In genomic region chr5:31698931-31699330, GRCm38 (mm10) we compare ENCODE assay signal across 8 mouse cellular contexts. TPM values are rescaled to one million over a fixed set of nuclear protein-coding genes. Genes with fewer than 3 reads are reported as not detected.
DNase-seq lines count a peak whose midpoint lies in the region; ATAC-seq lines count a peak whose summit lies in the region.

No protein-coding gene starts in this region.

- no peaks in the 10 kb centered on the region for H3K27me3 ChIP-seq in liver, embryonic 11.5 days (replicated peaks; ENCODE audit: control insufficient read depth, insufficient read depth, low read length)
- H3K27me3 ChIP-seq in neural tube, embryonic 13.5 days: no peaks in the 10 kb centered on the region

- peak overlapping the region; percentile 69; the same call in 1 of the 2 replicates for H3K4me2 ChIP-seq in liver, embryonic 11.5 days
- peak overlapping the region; percentile 83 for H3K4me2 ChIP-seq in neural tube, embryonic 13.5 days

- H3K36me3 ChIP-seq in liver, embryonic 11.5 days (ENCODE audit: control insufficient read depth, insufficient read depth, low read length): no peaks in the 10 kb centered on the region
- peaks cover 4% of the 10 kb centered on the region; the same call in 1 of the 2 replicates for H3K36me3 ChIP-seq in neural tube, embryonic 13.5 days

- H3K4me1 ChIP-seq in liver, embryonic 11.5 days (replicated peaks; ENCODE audit: control insufficient read depth, insufficient read depth, low read length): peaks cover 2% of the 10 kb centered on the region; the same call in 1 of the 2 replicates
- H3K4me1 ChIP-seq in neural tube, embryonic 13.5 days (replicated peaks): peaks cover 15% of the 10 kb centered on the region

- no peaks in the 10 kb centered on the region for H3K9me3 ChIP-seq in liver, embryonic 11.5 days (ENCODE audit: control insufficient read depth, low read length)
- H3K9me3 ChIP-seq in neural tube, embryonic 13.5 days: no peaks in the 10 kb centered on the region

- H3K4me3 ChIP-seq in liver, embryonic 11.5 days (ENCODE audit: low read depth, low read length): no peak overlapping the region
- H3K4me3 ChIP-seq in neural tube, embryonic 13.5 days: 0 out of 2 replicates have a peak overlapping the region, but pooled peaks have one; percentile 80

- DNase-seq in cerebellum, adult 9-10 months: peak; percentile 28
- DNase-seq in cerebellum, postnatal 25 days: no peak
- DNase-seq in liver, embryonic 11.5 days (ENCODE audit: low spot score): no peak
- no peak for DNase-seq in liver
- DNase-seq in gonadal fat pad, adult 2 months (ENCODE audit: low read depth): peak; percentile 49
- no peak for DNase-seq in urinary bladder, postnatal 25 days (ENCODE audit: low spot score)
- no peak for DNase-seq in gastrocnemius, postnatal 4 days (ENCODE audit: low spot score in 2 of 2)

- no peak for ATAC-seq in liver, embryonic 11.5 days (replicated peaks; ENCODE audit: low FRiP score)
- no peak for ATAC-seq in neural tube, embryonic 13.5 days (ENCODE audit: low read depth)

- H3K9ac ChIP-seq in liver, embryonic 11.5 days (ENCODE audit: low read depth, low read length): no peak overlapping the region
- H3K9ac ChIP-seq in neural tube, embryonic 13.5 days: no peak overlapping the region

- no peak overlapping the region for H3K27ac ChIP-seq in liver, embryonic 11.5 days (ENCODE audit: low read depth, low read length)
- no peak overlapping the region for H3K27ac ChIP-seq in neural tube, embryonic 13.5 days (replicated peaks)

- WGBS in liver, embryonic 11.5 days: 58% methylated on average over 4 of the region's 4 CpGs
- whole genome bisulfite sequencing in neural tube, embryonic 13.5 days: 39% methylated on average over 4 of the region's 4 CpGs

RNA-seq across cellular contexts. Expression of gene Babam2, which starts 1.4 kb away (rescaled TPM):
- polyA plus RNA-seq in liver, embryonic 11.5 days (2014; fragmentation: Nextera tagmentation; extraction: Ambion mirVana): 46.2 and 47.4 TPM in 2 replicates
- 49.0 and 49.9 TPM in 2 replicates for polyA plus RNA-seq in gonadal fat pad, adult 2 months (2012; rRNA removed)
- polyA plus RNA-seq in neural tube, embryonic 13.5 days (2015; fragmentation: Nextera tagmentation; extraction: Ambion mirVana): 52.1 and 54.4 TPM in 2 replicates
- 10 to 100 TPM; 45.0 to 51.0 TPM for total RNA-seq in gastrocnemius, postnatal 4 days (2021)

RNA-seq across cellular contexts. Expression of gene Rbks, which starts 1.5 kb away (rescaled TPM):
- polyA plus RNA-seq in liver, embryonic 11.5 days (2014; fragmentation: Nextera tagmentation; extraction: Ambion mirVana): 24.6 and 24.8 TPM in 2 replicates
- 12.2 and 12.3 TPM in 2 replicates for polyA plus RNA-seq in gonadal fat pad, adult 2 months (2012; rRNA removed)
- 3.5 and 3.8 TPM in 2 replicates for polyA plus RNA-seq in neural tube, embryonic 13.5 days (2015; fragmentation: Nextera tagmentation; extraction: Ambion mirVana)
- 1 to 10 TPM; 2.9 to 4.6 TPM for total RNA-seq in gastrocnemius, postnatal 4 days (2021)

Comparison
In these comparisons a context has a peak if more than half of its experiments do, and no peak if none do; other contexts are left out.
1. DNase-seq: peak in cerebellum, adult 9-10 months (single experiment) and gonadal fat pad, adult 2 months (single experiment); none in cerebellum, postnatal 25 days (0 of 2), liver, embryonic 11.5 days (single experiment), liver (single experiment), urinary bladder, postnatal 25 days (single experiment) and gastrocnemius, postnatal 4 days (0 of 2).